Mouse (Mus musculus): ENCODE measurements around the gene Lrrc32.

The Lrrc32 gene

GRCm38 (mm10) chr7:98485508-98485907, 3.6 kb upstream of the Lrrc32 start:
- in situ Hi-C loops (cut with MboI; ENCODE audit: low pct_unique_long_range_greater_than_20kb in 1 of 2, low sequenced_read_pairs in 2 of 2, unreplicated experiment in 1 of 2): loop anchor here (10.0 to 25.0 kb wide), 3 partner anchors 349 to 602 kb away; partner anchors contain the start of gene Wnt11 (in 2 of the 2)

GRCm38 (mm10) chr7:98486471-98486917, 2.6 kb upstream of the Lrrc32 start:
- in situ Hi-C loops (cut with MboI; ENCODE audit: low pct_unique_long_range_greater_than_20kb in 1 of 2, low sequenced_read_pairs in 2 of 2, unreplicated experiment in 1 of 2): loop anchor here (10.0 to 25.0 kb wide), 3 partner anchors 348 to 601 kb away; partner anchors contain the start of gene Wnt11 (in 2 of the 2)

GRCm38 (mm10) chr7:98487202-98487980, 1.7 kb upstream of the Lrrc32 start:
- in situ Hi-C loops (cut with MboI; ENCODE audit: low pct_unique_long_range_greater_than_20kb in 1 of 2, low sequenced_read_pairs in 2 of 2, unreplicated experiment in 1 of 2): loop anchor here (10.0 to 25.0 kb wide), 3 partner anchors 347 to 600 kb away; partner anchors contain the start of gene Wnt11 (in 2 of the 2)

DNA sequence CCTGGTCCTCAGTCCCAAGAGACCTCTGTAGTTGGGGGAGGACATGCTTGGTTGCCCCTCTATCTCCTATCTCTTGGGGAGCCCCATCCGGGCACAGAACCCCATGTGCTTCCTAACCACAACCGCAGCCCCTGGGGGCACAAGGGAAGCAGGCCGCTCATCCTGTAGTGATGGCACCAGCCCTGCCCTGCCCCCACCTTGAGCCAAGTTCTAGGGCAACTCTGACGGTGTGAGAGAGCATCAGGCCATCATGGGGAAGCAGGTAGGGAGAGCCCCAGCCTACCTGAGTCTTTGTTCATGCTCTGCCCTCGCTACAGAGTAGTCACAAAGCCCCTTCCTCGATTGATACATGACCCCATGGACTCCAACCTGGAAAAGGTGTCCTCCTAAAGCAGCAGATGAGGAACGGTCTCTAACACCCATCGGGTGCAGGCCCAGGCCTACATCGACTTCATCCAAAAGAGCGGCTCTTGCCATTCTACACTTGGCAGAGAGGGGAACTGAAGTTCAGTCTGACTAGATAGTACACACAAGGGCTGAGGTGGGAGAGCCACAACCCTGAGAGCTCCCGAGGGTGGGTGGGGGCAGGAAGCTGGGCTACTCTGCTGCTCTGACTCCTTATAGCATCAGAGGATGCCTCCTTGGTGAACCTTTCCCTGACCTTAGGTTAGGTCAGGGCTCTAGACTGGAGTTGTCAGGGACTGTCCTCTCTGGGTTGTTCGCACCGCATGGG, 519 bp upstream of the Lrrc32 start:
- in situ Hi-C loops (cut with MboI; ENCODE audit: low pct_unique_long_range_greater_than_20kb in 1 of 2, low sequenced_read_pairs in 2 of 2, unreplicated experiment in 1 of 2): loop anchor here (10.0 to 25.0 kb wide), 3 partner anchors 346 to 599 kb away; partner anchors contain the start of gene Wnt11 (in 2 of the 2)

DNA sequence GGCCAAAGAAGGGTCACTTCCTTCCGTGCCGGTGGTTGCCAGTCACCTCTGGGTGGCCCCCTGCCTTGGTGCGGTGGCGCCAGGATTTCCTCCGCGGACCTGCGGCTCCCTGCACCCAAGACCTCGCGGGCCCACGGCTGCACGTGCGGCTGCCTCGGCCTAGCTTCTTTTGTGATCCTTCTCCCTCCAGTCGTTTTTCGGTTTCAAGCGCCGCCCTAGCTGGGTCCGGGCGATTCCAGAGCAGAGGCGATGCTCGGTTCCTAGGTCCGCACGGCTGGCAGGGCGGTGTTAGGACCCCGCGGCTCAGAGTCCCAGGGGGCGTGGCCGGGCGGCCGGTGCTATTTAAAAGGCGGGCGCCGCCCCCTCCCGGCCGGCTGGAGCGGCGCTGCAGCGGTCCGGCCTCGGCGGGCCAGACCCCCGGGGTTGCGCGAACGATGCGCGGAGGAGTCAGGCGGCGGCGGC, 571 bp downstream of the Lrrc32 start:
- in situ Hi-C loops (cut with MboI; ENCODE audit: low pct_unique_long_range_greater_than_20kb in 1 of 2, low sequenced_read_pairs in 2 of 2, unreplicated experiment in 1 of 2): loop anchor here (10.0 to 25.0 kb wide), 3 partner anchors 345 to 598 kb away; partner anchors contain the start of gene Wnt11 (in 2 of the 2)

- in situ Hi-C loops (cut with MboI; ENCODE audit: low pct_unique_long_range_greater_than_20kb in 1 of 2, low sequenced_read_pairs in 2 of 2, unreplicated experiment in 1 of 2): loop anchor here (25.0 kb wide), 2 partner anchors 347 to 597 kb away; partner anchors contain the start of gene Wnt11 (in 1 of the 2)
Observed at GRCm38 (mm10) chr7:98490328-98490727, 1.2 kb downstream of the Lrrc32 start.

DNA sequence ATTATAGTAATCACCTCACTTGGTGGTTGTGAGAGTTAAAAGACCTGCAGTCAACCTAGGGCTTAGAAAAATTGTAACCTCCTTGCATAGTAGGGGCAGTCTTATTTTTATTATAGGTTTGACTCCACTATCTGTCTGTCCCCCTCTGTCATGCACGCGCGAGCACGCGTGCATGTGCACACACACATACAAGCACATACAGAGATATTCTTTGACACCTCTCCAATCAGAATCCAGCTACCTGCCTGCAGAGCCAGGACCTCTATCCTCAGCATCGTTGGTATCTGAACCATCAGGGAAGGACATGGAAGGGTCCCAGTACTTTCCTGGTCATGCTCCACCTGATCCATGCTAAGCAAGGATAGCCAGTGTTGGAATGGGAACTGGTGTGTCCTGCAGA, 1.8 kb downstream of the Lrrc32 start:
- in situ Hi-C loops (cut with MboI; ENCODE audit: low pct_unique_long_range_greater_than_20kb in 1 of 2, low sequenced_read_pairs in 2 of 2, unreplicated experiment in 1 of 2): loop anchor here (25.0 kb wide), 2 partner anchors 346 to 596 kb away; partner anchors contain the start of gene Wnt11 (in 1 of the 2)

DNA sequence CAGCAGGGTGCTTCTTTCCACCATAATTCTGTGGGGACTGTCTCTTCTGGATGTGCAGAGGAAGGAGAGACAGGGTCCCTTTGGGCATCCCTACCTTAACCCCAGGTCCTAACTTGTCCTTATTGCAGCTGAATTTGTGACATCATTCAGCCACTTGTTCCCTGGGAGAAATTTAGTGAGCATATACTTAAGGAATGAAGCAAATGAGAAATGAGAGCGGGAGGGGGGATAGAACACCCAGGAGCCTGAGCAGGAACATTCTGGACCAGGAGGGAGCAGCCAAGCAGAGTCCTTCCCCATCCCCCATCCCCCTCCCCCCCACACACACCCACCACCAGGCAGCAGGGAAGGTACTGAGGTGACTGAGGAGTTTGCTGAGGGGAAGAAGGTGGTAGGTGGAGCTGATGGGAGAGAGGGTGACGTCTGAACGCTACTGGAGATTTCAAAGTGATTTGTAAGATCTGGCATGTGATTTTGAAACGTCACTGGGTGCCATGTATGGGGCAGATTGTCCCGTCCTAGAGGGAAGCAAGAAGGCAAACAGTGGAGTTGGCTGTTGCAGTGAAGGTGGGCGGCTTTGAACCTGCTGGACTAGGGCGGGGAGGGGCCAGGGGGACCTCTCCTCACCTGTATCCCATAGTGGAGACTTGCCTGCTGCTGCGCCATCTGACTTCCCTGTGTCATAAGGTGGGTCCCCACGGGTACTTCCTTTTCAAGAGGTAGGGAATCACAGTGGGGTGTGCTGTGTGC, 2.5 kb downstream of the Lrrc32 start:
- in situ Hi-C loops (cut with MboI; ENCODE audit: low pct_unique_long_range_greater_than_20kb in 1 of 2, low sequenced_read_pairs in 2 of 2, unreplicated experiment in 1 of 2): loop anchor here (25.0 kb wide), 2 partner anchors 346 to 596 kb away; partner anchors contain the start of gene Wnt11 (in 1 of the 2)

GRCm38 (mm10) chr7:98492331-98492730, 3.2 kb downstream of the Lrrc32 start:
- in situ Hi-C loops (cut with MboI; ENCODE audit: low pct_unique_long_range_greater_than_20kb in 1 of 2, low sequenced_read_pairs in 2 of 2, unreplicated experiment in 1 of 2): loop anchor here (25.0 kb wide), 2 partner anchors 345 to 595 kb away; partner anchors contain the start of gene Wnt11 (in 1 of the 2)

DNA sequence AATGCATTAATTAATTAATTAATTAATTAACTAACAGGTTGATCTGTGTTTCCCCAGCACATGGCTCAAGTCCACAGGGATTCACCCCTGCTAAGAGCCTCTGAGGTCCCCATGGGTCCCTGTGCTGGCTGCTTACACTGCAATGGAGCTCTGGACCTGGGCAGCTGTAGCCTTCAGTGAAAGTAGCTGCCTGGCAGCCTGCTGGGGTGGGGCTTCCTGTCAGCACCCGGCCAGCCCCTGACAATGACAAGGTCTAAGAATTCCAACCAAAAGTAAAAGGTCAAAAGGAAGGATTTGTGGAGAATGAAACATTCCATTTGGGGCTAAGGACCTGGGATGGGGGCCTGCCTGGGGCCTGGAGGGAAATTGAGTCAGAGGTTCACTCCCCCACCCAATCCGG, 4.2 kb downstream of the Lrrc32 start:
- in situ Hi-C loops (cut with MboI; ENCODE audit: low pct_unique_long_range_greater_than_20kb in 1 of 2, low sequenced_read_pairs in 2 of 2, unreplicated experiment in 1 of 2): loop anchor here (25.0 kb wide), 2 partner anchors 344 to 594 kb away; partner anchors contain the start of gene Wnt11 (in 1 of the 2)

GRCm38 (mm10) chr7:98493901-98494480, 4.9 kb downstream of the Lrrc32 start:
- in situ Hi-C loops (cut with MboI; ENCODE audit: low pct_unique_long_range_greater_than_20kb in 1 of 2, low sequenced_read_pairs in 2 of 2, unreplicated experiment in 1 of 2): loop anchor here (25.0 kb wide), 2 partner anchors 343 to 593 kb away; partner anchors contain the start of gene Wnt11 (in 1 of the 2)

- in situ Hi-C loops (cut with MboI; ENCODE audit: low pct_unique_long_range_greater_than_20kb in 1 of 2, low sequenced_read_pairs in 2 of 2, unreplicated experiment in 1 of 2): loop anchor here (25.0 kb wide), 2 partner anchors 342 to 592 kb away; partner anchors contain the start of gene Wnt11 (in 1 of the 2)
Observed at GRCm38 (mm10) chr7:98495591-98495990, 6.5 kb downstream of the Lrrc32 start.

- in situ Hi-C loops (cut with MboI; ENCODE audit: low pct_unique_long_range_greater_than_20kb in 1 of 2, low sequenced_read_pairs in 2 of 2, unreplicated experiment in 1 of 2): loop anchor here (25.0 kb wide), 2 partner anchors 340 to 590 kb away; partner anchors contain the start of gene Wnt11 (in 1 of the 2)
Observed at GRCm38 (mm10) chr7:98497451-98497850, 8.4 kb downstream of the Lrrc32 start.

DNA sequence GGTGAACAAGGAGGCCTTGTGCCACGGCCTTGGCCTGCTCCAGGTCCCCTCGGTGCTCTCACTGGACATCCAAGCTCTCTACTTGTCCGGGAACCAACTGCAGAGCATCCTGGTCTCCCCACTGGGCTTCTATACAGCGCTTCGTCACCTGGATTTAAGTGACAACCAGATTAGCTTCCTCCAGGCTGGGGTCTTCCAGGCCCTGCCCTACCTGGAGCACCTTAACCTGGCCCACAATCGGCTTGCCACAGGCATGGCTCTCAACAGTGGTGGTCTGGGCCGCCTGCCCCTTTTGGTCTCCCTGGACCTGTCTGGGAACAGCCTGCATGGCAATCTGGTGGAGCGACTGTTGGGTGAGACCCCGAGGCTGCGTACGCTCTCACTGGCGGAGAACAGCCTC, 9.0 kb downstream of the Lrrc32 start:
- in situ Hi-C loops (cut with MboI; ENCODE audit: low pct_unique_long_range_greater_than_20kb in 1 of 2, low sequenced_read_pairs in 2 of 2, unreplicated experiment in 1 of 2): loop anchor here (25.0 kb wide), 2 partner anchors 339 to 589 kb away; partner anchors contain the start of gene Wnt11 (in 1 of the 2)

GRCm38 (mm10) chr7:98498656-98499560, 9.8 kb downstream of the Lrrc32 start:
- in situ Hi-C loops (cut with MboI; ENCODE audit: low pct_unique_long_range_greater_than_20kb in 1 of 2, low sequenced_read_pairs in 2 of 2, unreplicated experiment in 1 of 2): loop anchor here (25.0 kb wide), 2 partner anchors 338 to 588 kb away; partner anchors contain the start of gene Wnt11 (in 1 of the 2)

Data from mouse embryonic stem cell (cell line).